Mouse (Mus musculus) hindbrain, embryonic 11.5 days (tissue): Measurements from ENCODE around the gene Cecr2. TPM values are rescaled to one million over a fixed set of nuclear protein-coding genes. Genes with fewer than 3 reads are reported as not detected.

Experiments used
- ATAC-seq: fragments of 200-750 bp; cut with Nextera tagmentation; 2 replicates; pipeline ENCODE4 v1.8.0; 2017; ENCODE audit warnings: mild to moderate bottlenecking, moderate TSS enrichment, moderate library complexity; ENCODE audit not compliant: low FRiP score
- DNase-seq: peaks from one replicate; pipeline ENCODE4 v3.0.0-alpha.2; 2015; ENCODE audit warnings: low spot score
- H3K27ac ChIP-seq: fragments of 300-500 bp; sonication (generic); 2 replicates; pipeline ENCODE4 v1.5.1; 2014; ENCODE audit warnings: mild to moderate bottlenecking, low read depth, low read length
- H3K27me3 ChIP-seq: fragments of 300-500 bp; sonication (generic); 2 replicates; pipeline ENCODE4 v1.6.1; 2014; ENCODE audit warnings: mild to moderate bottlenecking, low read length, moderate library complexity, mixed read lengths; ENCODE audit not compliant: control insufficient read depth, insufficient read depth
- H3K36me3 ChIP-seq: fragments of 300-500 bp; sonication (generic); 2 replicates; pipeline ENCODE4 v1.6.1; 2014; ENCODE audit warnings: mild to moderate bottlenecking, low read length, moderate library complexity, mixed read lengths; ENCODE audit not compliant: control insufficient read depth, insufficient read depth
- H3K4me1 ChIP-seq: fragments of 300-500 bp; sonication (generic); replicated peaks from 2 replicates; pipeline ENCODE4 v1.6.1; 2014; ENCODE audit warnings: low read length, mixed read lengths; ENCODE audit not compliant: control insufficient read depth, insufficient read depth
- H3K4me2 ChIP-seq: fragments of 300-500 bp; sonication (generic); replicated peaks from 2 replicates; pipeline ENCODE4 v1.6.1; 2014; ENCODE audit warnings: mild to moderate bottlenecking, low read depth, low read length
- H3K4me3 ChIP-seq: fragments of 300-500 bp; sonication (generic); 2 replicates; pipeline ENCODE4 v1.5.1; 2014; ENCODE audit warnings: low read depth, low read length
- H3K9ac ChIP-seq: fragments of 300-500 bp; sonication (generic); 2 replicates; pipeline ENCODE4 v1.6.1; 2014; ENCODE audit warnings: low read depth, low read length
- H3K9me3 ChIP-seq: fragments of 300-500 bp; sonication (generic); 2 replicates; pipeline ENCODE4 v1.6.1; 2016; ENCODE audit warnings: low read length; ENCODE audit not compliant: control insufficient read depth
- WGBS: fragments of 180-500 bp; shearing (Covaris S2); extraction: QIAGEN DNeasy Blood & Tissue Kit; methylation state at CpG from one replicate; pipeline ENCODE4 v1.1.7; 2014; 5-methylcytosine and 5-hydroxymethylcytosine counted together
- polyA plus RNA-seq: library from polyadenylated mRNA; unstranded; fragments of >200 nt; fragmentation: Nextera tagmentation; extraction: Ambion mirVana; gene quantifications from 2 replicates; pipeline ENCODE4 v1.2.1, GENCODE M21; 2014

Gene Cecr2
- polyA plus RNA-seq, 1 experiment from 2014 or later = 27.7 TPM

- H3K4me1 ChIP-seq = no peaks in the 10 kb centered on the region
- no peaks in the 10 kb centered on the region for H3K27me3 ChIP-seq
- H3K36me3 ChIP-seq = no peaks in the 10 kb centered on the region
- ATAC-seq = no peak
- 67% methylated on average over 7 of the region's 7 CpGs for WGBS
- H3K4me2 ChIP-seq = no peak overlapping the region
- H3K9ac ChIP-seq = no peak overlapping the region
- H3K27ac ChIP-seq = no peak overlapping the region
- H3K4me3 ChIP-seq = no peak overlapping the region
- no peaks in the 10 kb centered on the region for H3K9me3 ChIP-seq
- no peak for DNase-seq
These were observed 7.3 kb upstream of the Cecr2 start for GRCm38 (mm10) chr6:120658848-120659247.

GRCm38 (mm10) chr6:120665415-120665815 is 754 bp upstream of the Cecr2 start:
- DNase-seq (peak; percentile 87), ATAC-seq (peak; percentile 85)
- H3K4me2 ChIP-seq = peak overlapping the region; percentile 74
- peak overlapping the region; percentile 100 for H3K27ac ChIP-seq
- H3K27me3 ChIP-seq = no peaks in the 10 kb centered on the region
- H3K36me3 ChIP-seq = no peaks in the 10 kb centered on the region
- no peaks in the 10 kb centered on the region for H3K4me1 ChIP-seq
- WGBS = under 1% methylated on average over 21 of the region's 21 CpGs
- peak overlapping the region; percentile 90 for H3K4me3 ChIP-seq
- no peaks in the 10 kb centered on the region for H3K9me3 ChIP-seq
- H3K9ac ChIP-seq = peak overlapping the region; percentile 98

GRCm38 (mm10) chr6:120666761-120667421 is 722 bp downstream of the Cecr2 start:
- DNase-seq = peak; percentile 78
- ATAC-seq = peak; percentile 57
- under 1% methylated on average over 62 of the region's 87 CpGs for WGBS
- Histone ChIP-seq H3K27me3 (no peaks in the 10 kb centered on the region), H3K9me3 (no peaks in the 10 kb centered on the region), H3K4me1 (no peaks in the 10 kb centered on the region), H3K9ac (peak overlapping the region; percentile 98), H3K4me3 (peak overlapping the region; percentile 90), H3K27ac (peak overlapping the region; percentile 100), H3K36me3 (no peaks in the 10 kb centered on the region), H3K4me2 (peak overlapping the region; percentile 74)

GRCm38 (mm10) chr6:120667422-120667781 is 1.2 kb downstream of the Cecr2 start:
- peak overlapping the region; percentile 100 for H3K27ac ChIP-seq
- H3K9me3 ChIP-seq = no peaks in the 10 kb centered on the region
- no peak for ATAC-seq
- no peaks in the 10 kb centered on the region for H3K4me1 ChIP-seq
- no peaks in the 10 kb centered on the region for H3K36me3 ChIP-seq
- H3K27me3 ChIP-seq = no peaks in the 10 kb centered on the region
- H3K9ac ChIP-seq = peak overlapping the region; percentile 98
- H3K4me2 ChIP-seq = peak overlapping the region; percentile 74
- WGBS = under 1% methylated on average over 7 of the region's 7 CpGs
- DNase-seq = no peak
- H3K4me3 ChIP-seq = peak overlapping the region; percentile 90

- no peaks in the 10 kb centered on the region for H3K4me1 ChIP-seq
- peak overlapping the region; percentile 98; the same call in 1 of the 2 replicates for H3K9ac ChIP-seq
- H3K27me3 ChIP-seq = no peaks in the 10 kb centered on the region
- ATAC-seq (no peak), DNase-seq (peak; percentile 25)
- no peak overlapping the region for H3K27ac ChIP-seq
- WGBS = 13% methylated on average over 7 of the region's 7 CpGs
- no peaks in the 10 kb centered on the region for H3K36me3 ChIP-seq
- H3K4me2 ChIP-seq = peak overlapping the region; percentile 74
- H3K9me3 ChIP-seq = no peaks in the 10 kb centered on the region
- peak overlapping the region; percentile 90 for H3K4me3 ChIP-seq
These were observed 1.7 kb downstream of the Cecr2 start for GRCm38 (mm10) chr6:120667911-120668310.

- Histone ChIP-seq H3K27me3 (no peaks in the 10 kb centered on the region), H3K27ac (no peak overlapping the region), H3K4me1 (no peaks in the 10 kb centered on the region), H3K9me3 (no peaks in the 10 kb centered on the region), H3K36me3 (no peaks in the 10 kb centered on the region), H3K9ac (no peak overlapping the region), H3K4me2 (no peak overlapping the region), H3K4me3 (no peak overlapping the region)
- DNase-seq = no peak
- WGBS = 75% methylated on average over 5 of the region's 5 CpGs
- ATAC-seq = no peak
These were observed 8.0 kb downstream of the Cecr2 start for GRCm38 (mm10) chr6:120674121-120674520.

GRCm38 (mm10) chr6:120674881-120675280 is 8.7 kb downstream of the Cecr2 start:
- H3K9me3 ChIP-seq = no peaks in the 10 kb centered on the region
- no peaks in the 10 kb centered on the region for H3K36me3 ChIP-seq
- H3K4me2 ChIP-seq = no peak overlapping the region
- H3K4me3 ChIP-seq = no peak overlapping the region
- no peak overlapping the region for H3K9ac ChIP-seq
- H3K27me3 ChIP-seq = no peaks in the 10 kb centered on the region
- WGBS = 91% methylated on average over 4 of the region's 4 CpGs
- H3K27ac ChIP-seq = no peak overlapping the region
- no peak for ATAC-seq
- no peaks in the 10 kb centered on the region for H3K4me1 ChIP-seq
- DNase-seq = no peak

- 57% methylated on average over 2 of the region's 2 CpGs for WGBS
These were observed 9.8 kb downstream of the Cecr2 start for GRCm38 (mm10) chr6:120675979-120676378.

GRCm38 (mm10) chr6:120683351-120683750 is 17.2 kb downstream of the Cecr2 start:
- H3K4me2 ChIP-seq = no peak overlapping the region
- H3K4me3 ChIP-seq = no peak overlapping the region
- no peaks in the 10 kb centered on the region for H3K9me3 ChIP-seq
- no peaks in the 10 kb centered on the region for H3K27me3 ChIP-seq
- no peak for ATAC-seq
- H3K9ac ChIP-seq = no peak overlapping the region
- no peak overlapping the region for H3K27ac ChIP-seq
- DNase-seq = no peak
- 79% methylated on average over 2 of the region's 2 CpGs for WGBS
- no peaks in the 10 kb centered on the region for H3K4me1 ChIP-seq
- no peaks in the 10 kb centered on the region for H3K36me3 ChIP-seq

More at GRCm38 (mm10) chr6:120675979-120676378, 9.8 kb downstream of the Cecr2 start:
- H3K36me3 ChIP-seq = no peaks in the 10 kb centered on the region
- H3K27ac ChIP-seq = no peak overlapping the region
- H3K9me3 ChIP-seq = no peaks in the 10 kb centered on the region
- H3K4me3 ChIP-seq = no peak overlapping the region
- ATAC-seq (no peak), DNase-seq (no peak)
- H3K9ac ChIP-seq = no peak overlapping the region
- H3K4me2 ChIP-seq = no peak overlapping the region
- no peaks in the 10 kb centered on the region for H3K27me3 ChIP-seq
- H3K4me1 ChIP-seq = no peaks in the 10 kb centered on the region
